Mouse (Mus musculus): ENCODE data around the gene Il11. TPM values are rescaled to one million over a fixed set of nuclear protein-coding genes. Genes with fewer than 3 reads are reported as not detected.
"Not testable (repeated sequence)": the region's sequence is repeated elsewhere in the genome, so short reads cannot be mapped to it uniquely, and the experiment has no call there.

Gene Il11
- total RNA-seq, 1 experiment: 2.1 TPM

DNA sequence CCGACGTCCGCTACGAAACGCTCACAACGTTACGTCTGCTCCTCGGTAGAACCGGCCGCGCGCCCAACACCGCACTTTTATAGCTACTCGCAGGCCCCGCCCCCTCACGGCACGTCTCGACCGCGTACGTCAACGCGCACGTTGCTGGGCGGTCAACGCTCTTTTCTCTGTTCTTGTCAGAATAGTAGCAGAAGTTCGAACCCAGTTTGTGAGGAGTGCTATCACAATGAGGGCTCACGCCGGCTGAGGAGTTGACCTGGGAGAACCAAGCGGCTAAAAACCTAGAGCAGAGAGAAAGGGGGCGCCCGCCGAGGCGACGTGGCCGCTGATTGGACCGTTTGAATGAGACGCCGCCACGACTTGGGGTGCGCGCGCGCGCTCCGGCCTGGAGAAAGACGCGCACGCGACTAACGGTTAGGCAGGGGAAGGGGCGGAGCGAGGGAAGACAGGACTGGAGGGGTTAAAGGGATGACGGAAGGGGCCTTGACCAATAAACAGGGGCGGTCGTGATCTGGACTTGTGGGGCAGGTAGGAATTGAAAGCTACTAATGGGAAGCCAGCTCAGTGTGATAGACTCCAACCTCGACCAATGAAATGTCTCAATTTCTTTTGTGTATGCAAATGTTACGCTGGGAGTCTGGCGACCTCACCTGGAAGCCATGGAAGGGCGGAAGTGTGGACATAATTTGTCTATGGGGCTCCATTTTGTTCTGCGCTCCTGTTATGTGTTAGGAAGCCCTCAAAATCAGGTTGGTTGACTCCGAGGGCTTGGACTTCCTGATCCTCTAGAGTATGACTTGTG, 29.8 kb upstream of the Il11 start, which contains the start of gene Ube2s:
TSS of gene Ube2s (minus strand) at position 288 of the 802 bp plus-strand sequence.
- H3K4me1 ChIP-seq (ENCODE audit: control insufficient read depth in 2 of 2, insufficient read depth in 2 of 2, low read length in 2 of 2, poor library complexity in 1 of 2): peaks cover 2 to 5% of the 10 kb centered on the region in 2 experiments; a peak in 2 of 4 replicates
- H3K4me3 ChIP-seq (ENCODE audit: insufficient read depth in 1 of 2, low read depth in 1 of 2, low read length in 2 of 2, poor library complexity in 1 of 2, severe bottlenecking in 1 of 2): peak within 1 kb of the TSS; percentile 97 to 98
- H3K36me3 ChIP-seq (ENCODE audit: control insufficient read depth, insufficient read depth, low read length, poor library complexity, severe bottlenecking): peaks cover 30% of the 10 kb centered on the region
- in situ Hi-C loops (cut with MboI; ENCODE audit: low sequenced_read_pairs in 2 of 2, unreplicated experiment in 2 of 2): no loop called here
- H3K27ac ChIP-seq (ENCODE audit: insufficient read depth, low read depth, low read length, poor library complexity, severe bottlenecking): peak within 1 kb of the TSS; percentile 89
- TF ChIP-seq HCFC1 (IDR thresholded peaks at IDR 0.05; ENCODE audit: borderline replicate concordance, insufficient read depth, low read length) (peak; percentile 60; the same call in 1 of the 2 replicates), MAFK (IDR thresholded peaks at IDR 0.05; ENCODE audit: insufficient read depth, low read depth, low read length) (no peak), CHD2 (IDR thresholded peaks at IDR 0.05; ENCODE audit: low read depth, low read length) (peak; percentile 94), ZC3H11A (IDR thresholded peaks at IDR 0.05; ENCODE audit: borderline replicate concordance, low read depth, low read length) (no peak), ZNF384 (IDR thresholded peaks at IDR 0.05; ENCODE audit: low read depth, low read length) (no peak)
- no peaks in the 10 kb centered on the region for H3K9me3 ChIP-seq (ENCODE audit: control insufficient read depth, insufficient read depth, low read depth, low read length)
- H3K9ac ChIP-seq (ENCODE audit: insufficient read depth, low read depth, low read length, poor library complexity, severe bottlenecking): peak within 1 kb of the TSS; percentile 94
- peak; percentile 100 for DNase-seq (ENCODE audit: low read depth, low spot score)

DNA sequence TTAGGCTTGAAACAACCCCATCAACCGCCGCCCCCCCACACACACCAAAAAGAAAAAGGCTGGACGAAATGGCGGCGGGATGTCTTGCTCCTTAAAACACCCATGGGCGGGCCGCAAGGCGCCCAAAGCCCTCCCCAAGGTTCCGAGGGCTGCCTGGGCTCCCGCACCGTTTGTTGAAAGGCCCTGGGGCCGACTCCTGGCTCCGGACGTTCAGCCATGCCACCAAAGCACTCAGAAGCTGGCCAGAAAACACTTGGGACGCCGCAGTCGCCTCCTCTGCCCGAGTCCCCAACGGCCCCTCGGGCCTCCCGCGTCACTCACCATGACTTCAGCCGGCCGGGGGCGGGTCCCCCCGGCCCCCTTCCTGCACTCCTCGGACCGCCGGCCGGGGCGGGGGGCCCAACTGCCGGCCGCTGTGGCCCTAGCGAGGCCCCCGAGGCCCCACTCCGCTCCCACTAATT, 29.2 kb upstream of the Il11 start:
- in situ Hi-C loops (cut with MboI; ENCODE audit: low sequenced_read_pairs in 2 of 2, unreplicated experiment in 2 of 2): no loop called here

GRCm38 (mm10) chr7:4811131-4811530, 28.5 kb upstream of the Il11 start:
- H3K4me1 ChIP-seq (ENCODE audit: control insufficient read depth in 2 of 2, insufficient read depth in 2 of 2, low read length in 2 of 2, poor library complexity in 1 of 2); in situ Hi-C loops (cut with MboI; ENCODE audit: low sequenced_read_pairs in 2 of 2, unreplicated experiment in 2 of 2); DNase-seq (ENCODE audit: low read depth, low spot score); H3K9me3 ChIP-seq (ENCODE audit: control insufficient read depth, insufficient read depth, low read depth, low read length): not testable (repeated sequence)
- peaks cover 37% of the 10 kb centered on the region for H3K36me3 ChIP-seq (ENCODE audit: control insufficient read depth, insufficient read depth, low read length, poor library complexity, severe bottlenecking)
- H3K9ac ChIP-seq (ENCODE audit: insufficient read depth, low read depth, low read length, poor library complexity, severe bottlenecking): peak overlapping the region; percentile 94
- H3K4me3 ChIP-seq (ENCODE audit: insufficient read depth in 1 of 2, low read depth in 1 of 2, low read length in 2 of 2, poor library complexity in 1 of 2, severe bottlenecking in 1 of 2): peak overlapping the region; percentile 97 to 98
- H3K27ac ChIP-seq (ENCODE audit: insufficient read depth, low read depth, low read length, poor library complexity, severe bottlenecking): 0 out of 2 replicates have a peak overlapping the region, but pooled peaks have one; percentile 89

More for the DNA sequence above, 29.2 kb upstream of the Il11 start:
- no peak for TF ChIP-seq CHD2 (IDR thresholded peaks at IDR 0.05; ENCODE audit: low read depth, low read length)
- no peak for TF ChIP-seq ZNF384 (IDR thresholded peaks at IDR 0.05; ENCODE audit: low read depth, low read length)
- no peak for TF ChIP-seq MAFK (IDR thresholded peaks at IDR 0.05; ENCODE audit: insufficient read depth, low read depth, low read length)
- TF ChIP-seq HCFC1 (IDR thresholded peaks at IDR 0.05; ENCODE audit: borderline replicate concordance, insufficient read depth, low read length): no peak
- TF ChIP-seq ZC3H11A (IDR thresholded peaks at IDR 0.05; ENCODE audit: borderline replicate concordance, low read depth, low read length): no peak
- Histone ChIP-seq H3K36me3 (ENCODE audit: control insufficient read depth, insufficient read depth, low read length, poor library complexity, severe bottlenecking) (peaks cover 36% of the 10 kb centered on the region), H3K4me1 (ENCODE audit: control insufficient read depth in 2 of 2, insufficient read depth in 2 of 2, low read length in 2 of 2, poor library complexity in 1 of 2) (peaks cover 2 to 5% of the 10 kb centered on the region in 2 experiments; a peak in 2 of 4 replicates), H3K27ac (ENCODE audit: insufficient read depth, low read depth, low read length, poor library complexity, severe bottlenecking) (peak overlapping the region; percentile 89), H3K4me3 (ENCODE audit: insufficient read depth in 1 of 2, low read depth in 1 of 2, low read length in 2 of 2, poor library complexity in 1 of 2, severe bottlenecking in 1 of 2) (peak overlapping the region; percentile 97 to 98), H3K9ac (ENCODE audit: insufficient read depth, low read depth, low read length, poor library complexity, severe bottlenecking) (peak overlapping the region; percentile 94), H3K9me3 (ENCODE audit: control insufficient read depth, insufficient read depth, low read depth, low read length) (no peaks in the 10 kb centered on the region)
- DNase-seq (ENCODE audit: low read depth, low spot score): no peak

DNA sequence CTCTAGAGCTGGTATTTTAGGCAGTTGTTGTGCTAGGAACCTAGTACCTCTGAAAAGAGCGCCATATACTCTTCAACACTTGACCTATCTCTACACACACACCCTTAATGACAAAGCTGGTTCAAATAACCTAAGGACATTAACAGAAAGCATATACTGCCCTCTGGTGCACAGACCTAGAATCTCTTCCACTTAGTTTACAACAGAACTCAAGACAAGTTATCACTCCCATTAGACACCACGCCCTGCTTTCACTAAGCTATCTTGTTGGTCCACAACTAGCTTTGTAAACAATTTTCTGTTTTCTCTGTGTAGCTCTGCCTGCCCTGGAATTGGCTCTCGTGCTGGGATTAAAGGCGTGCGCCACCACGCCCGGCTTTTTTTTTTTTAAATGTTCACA, 24.1 kb upstream of the Il11 start:
- Histone ChIP-seq H3K36me3 (ENCODE audit: control insufficient read depth, insufficient read depth, low read length, poor library complexity, severe bottlenecking) (peaks cover 44% of the 10 kb centered on the region), H3K27ac (ENCODE audit: insufficient read depth, low read depth, low read length, poor library complexity, severe bottlenecking) (no peak overlapping the region), H3K4me1 (ENCODE audit: control insufficient read depth in 2 of 2, insufficient read depth in 2 of 2, low read length in 2 of 2, poor library complexity in 1 of 2) (peaks cover 2 to 5% of the 10 kb centered on the region in 2 experiments; a peak in 1 of 4 replicates), H3K9me3 (ENCODE audit: control insufficient read depth, insufficient read depth, low read depth, low read length) (no peaks in the 10 kb centered on the region), H3K4me3 (ENCODE audit: insufficient read depth in 1 of 2, low read depth in 1 of 2, low read length in 2 of 2, poor library complexity in 1 of 2, severe bottlenecking in 1 of 2) (no peak overlapping the region), H3K9ac (ENCODE audit: insufficient read depth, low read depth, low read length, poor library complexity, severe bottlenecking) (no peak overlapping the region)
- DNase-seq (ENCODE audit: low read depth, low spot score): no peak
- in situ Hi-C loops (cut with MboI; ENCODE audit: low sequenced_read_pairs in 2 of 2, unreplicated experiment in 2 of 2): no loop called here
- TF ChIP-seq HCFC1 (IDR thresholded peaks at IDR 0.05; ENCODE audit: borderline replicate concordance, insufficient read depth, low read length) (no peak), CHD2 (IDR thresholded peaks at IDR 0.05; ENCODE audit: low read depth, low read length) (no peak), ZC3H11A (IDR thresholded peaks at IDR 0.05; ENCODE audit: borderline replicate concordance, low read depth, low read length) (peak; percentile 27; the same call in 1 of the 2 replicates), MAFK (IDR thresholded peaks at IDR 0.05; ENCODE audit: insufficient read depth, low read depth, low read length) (no peak), ZNF384 (IDR thresholded peaks at IDR 0.05; ENCODE audit: low read depth, low read length) (peak; percentile 50; the same call in 1 of the 2 replicates)
